In the genomic region with DNA sequence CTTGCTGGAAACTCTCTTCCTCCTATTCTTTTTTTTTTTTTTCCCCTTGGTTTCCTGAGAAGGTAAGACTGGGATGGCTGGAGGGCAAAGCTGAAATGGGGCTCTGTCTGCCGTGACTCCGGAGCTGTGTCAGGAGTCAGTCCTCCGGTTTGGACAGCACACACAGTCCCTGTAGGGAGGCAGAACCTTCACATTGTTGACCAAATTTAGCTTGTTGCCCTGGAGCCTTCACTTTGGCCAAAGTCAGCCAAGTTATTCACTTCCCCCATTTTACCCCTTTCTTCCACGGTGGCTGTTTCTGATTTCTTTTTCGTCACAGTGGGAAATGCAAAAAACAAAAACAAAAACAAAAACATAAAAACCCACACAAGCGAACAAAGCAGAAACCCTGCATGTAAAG, we compare ENCODE assay signal across 10 mouse cellular contexts. TPM values are rescaled to one million over a fixed set of nuclear protein-coding genes. Genes with fewer than 3 reads are reported as not detected.
DNase-seq lines count a peak whose midpoint lies in the region; ATAC-seq and TF ChIP-seq lines count a peak whose summit lies in the region.
"Had no signal": no experiment of that assay in that cellular context is flagged by ENCODE, and none has a peak within 500 bp of the region (broad histone marks: within the 10 kb centered on the region; RNA-seq: fewer than 3 reads in every experiment).

No protein-coding gene starts in this region.

- no peak overlapping the region for H3K27ac ChIP-seq in heart, embryonic 14.5 days (replicated peaks in 1 of 2; ENCODE audit: control insufficient read depth in 1 of 2, insufficient read depth in 1 of 2, low read depth in 2 of 2, low read length in 2 of 2)
- H3K27ac ChIP-seq in embryonic facial prominence, embryonic 15.5 days (replicated peaks) = peak overlapping the region; percentile 60
- peak overlapping the region; percentile 46 for H3K27ac ChIP-seq in hindbrain, postnatal 0 days
- H3K27ac ChIP-seq: liver, embryonic 12.5 days had no signal

- no peak for DNase-seq in heart, postnatal 4 days
- DNase-seq in hindbrain, postnatal 0 days (ENCODE audit: low spot score) = peak; percentile 53
- no peak for DNase-seq in adrenal gland, postnatal 14 days
- DNase-seq in T-cell, adult 2 months (ENCODE audit: low spot score) = no peak
- DNase-seq in urinary bladder, postnatal 10 days (ENCODE audit: low spot score) = no peak
- DNase-seq: kidney, adult 18-20 months had no signal

- no peak overlapping the region for H3K9ac ChIP-seq in heart, embryonic 14.5 days (ENCODE audit: low read length)
- H3K9ac ChIP-seq in embryonic facial prominence, embryonic 15.5 days = no peak overlapping the region
- no peak overlapping the region for H3K9ac ChIP-seq in hindbrain, postnatal 0 days (replicated peaks; ENCODE audit: low read length)
- H3K9ac ChIP-seq: liver, embryonic 12.5 days had no signal

- no peaks in the 10 kb centered on the region for H3K36me3 ChIP-seq in heart, embryonic 14.5 days (ENCODE audit: control insufficient read depth, insufficient read depth, low read length)
- H3K36me3 ChIP-seq in E14TG2a.4 (ENCODE audit: insufficient read depth, low read length) = no peaks in the 10 kb centered on the region
- no peaks in the 10 kb centered on the region for H3K36me3 ChIP-seq in embryonic facial prominence, embryonic 15.5 days
- no peaks in the 10 kb centered on the region for H3K36me3 ChIP-seq in hindbrain, postnatal 0 days (ENCODE audit: insufficient read depth, low read length)
- H3K36me3 ChIP-seq: liver, embryonic 12.5 days had no signal

- peaks cover 30 to 39% of the 10 kb centered on the region in 2 experiments for H3K4me1 ChIP-seq in heart, embryonic 14.5 days (ENCODE audit: control insufficient read depth in 2 of 2, insufficient read depth in 2 of 2, low read length in 2 of 2)
- peaks cover 51% of the 10 kb centered on the region for H3K4me1 ChIP-seq in E14TG2a.4 (replicated peaks; ENCODE audit: low read depth, low read length)
- peaks cover 31% of the 10 kb centered on the region for H3K4me1 ChIP-seq in embryonic facial prominence, embryonic 15.5 days
- H3K4me1 ChIP-seq in hindbrain, postnatal 0 days (ENCODE audit: insufficient read depth, low read length) = peaks cover 9% of the 10 kb centered on the region

- H3K4me3 ChIP-seq in heart, embryonic 14.5 days (ENCODE audit: control insufficient read depth in 1 of 2, insufficient read depth in 1 of 2, low read depth in 1 of 2, low read length in 2 of 2) = no peak overlapping the region
- 0 out of 2 replicates have a peak overlapping the region, but pooled peaks have one; percentile 52 for H3K4me3 ChIP-seq in E14TG2a.4 (replicated peaks; ENCODE audit: low read length)
- no peak overlapping the region for H3K4me3 ChIP-seq in embryonic facial prominence, embryonic 15.5 days (replicated peaks)
- H3K4me3 ChIP-seq in hindbrain, postnatal 0 days (ENCODE audit: low read length) = no peak overlapping the region
- H3K4me3 ChIP-seq: liver, embryonic 12.5 days had no signal

- H3K9me3 ChIP-seq in heart, embryonic 14.5 days (ENCODE audit: control insufficient read depth, low read length) = no peaks in the 10 kb centered on the region
- H3K9me3 ChIP-seq in E14TG2a.4 (ENCODE audit: low read length) = no peaks in the 10 kb centered on the region
- no peaks in the 10 kb centered on the region for H3K9me3 ChIP-seq in embryonic facial prominence, embryonic 15.5 days (replicated peaks)
- H3K9me3 ChIP-seq in hindbrain, postnatal 0 days (ENCODE audit: low read length) = no peaks in the 10 kb centered on the region
- H3K9me3 ChIP-seq: liver, embryonic 12.5 days had no signal

- H3K4me2 ChIP-seq in heart, embryonic 14.5 days (ENCODE audit: low read length) = peak overlapping the region; percentile 63; the same call in 1 of the 2 replicates
- H3K4me2 ChIP-seq in embryonic facial prominence, embryonic 15.5 days (replicated peaks) = no peak overlapping the region
- H3K4me2 ChIP-seq in hindbrain, postnatal 0 days (ENCODE audit: low read depth, low read length) = no peak overlapping the region
- H3K4me2 ChIP-seq: liver, embryonic 12.5 days had no signal

- 66% methylated on average over 6 of the region's 6 CpGs for WGBS in heart, embryonic 14.5 days
- WGBS in embryonic facial prominence, embryonic 15.5 days = 34% methylated on average over 6 of the region's 6 CpGs
- 22% methylated on average over 6 of the region's 6 CpGs for WGBS in hindbrain, postnatal 0 days

- H3K27me3 ChIP-seq in heart, embryonic 14.5 days (ENCODE audit: control insufficient read depth, insufficient read depth, low read length) = no peaks in the 10 kb centered on the region
- peaks cover 6% of the 10 kb centered on the region; the same call in 1 of the 2 replicates for H3K27me3 ChIP-seq in E14TG2a.4 (ENCODE audit: insufficient read depth, low read length)
- H3K27me3 ChIP-seq in embryonic facial prominence, embryonic 15.5 days = no peaks in the 10 kb centered on the region
- no peaks in the 10 kb centered on the region for H3K27me3 ChIP-seq in hindbrain, postnatal 0 days (ENCODE audit: insufficient read depth, low read length)

- no peak for TF ChIP-seq CTCF in E14TG2a.4 (conservative IDR thresholded peaks at IDR 0.05; ENCODE audit: low read length)
- TF ChIP-seq CTCF in hindbrain, postnatal 0 days (IDR thresholded peaks at IDR 0.05; ENCODE audit: low read depth) = no peak

- no peak for ATAC-seq in heart, embryonic 14.5 days (ENCODE audit: insufficient number of reproducible peaks, insufficient read depth, low FRiP score, low read depth)
- no peak for ATAC-seq in embryonic facial prominence, embryonic 15.5 days (ENCODE audit: insufficient number of reproducible peaks, low FRiP score, low TSS enrichment, low read depth)
- ATAC-seq in hindbrain, postnatal 0 days = 0 out of 2 replicates have a peak, but pooled peaks have one; percentile 46
- ATAC-seq: liver, embryonic 12.5 days had no signal

RNA-seq across cellular contexts. Expression of a gene that starts 18.0 kb away (rescaled TPM):
- 5.5 and 5.6 TPM in 2 replicates for polyA plus RNA-seq in heart, embryonic 14.5 days (2014; fragmentation: Nextera tagmentation; extraction: Ambion mirVana)
- 10 to 100 TPM; 62.2 to 67.2 TPM for total RNA-seq in heart, postnatal 4 days (2021)
- polyA plus RNA-seq in embryonic facial prominence, embryonic 15.5 days (2015; fragmentation: Nextera tagmentation; extraction: Ambion mirVana) = 12.3 and 13.5 TPM in 2 replicates
- 16.9 and 19.0 TPM in 2 replicates for total RNA-seq in hindbrain, postnatal 0 days (2014; rRNA removed)
- 4.1 and 4.8 TPM in 2 replicates for polyA plus RNA-seq in hindbrain, postnatal 0 days (2015; fragmentation: Nextera tagmentation; extraction: Ambion mirVana)
- total RNA-seq in adrenal gland, postnatal 14 days (2021) = 63.9 and 71.4 TPM in 2 replicates

RNA-seq across cellular contexts. Expression of a gene that starts 49.0 kb away (rescaled TPM):
- polyA plus RNA-seq in heart, embryonic 14.5 days (2014; fragmentation: Nextera tagmentation; extraction: Ambion mirVana) = 14.7 and 15.6 TPM in 2 replicates
- total RNA-seq in heart, postnatal 4 days (2021) = 10 to 100 TPM; 12.5 to 12.7 TPM
- 22.3 and 24.6 TPM in 2 replicates for polyA plus RNA-seq in embryonic facial prominence, embryonic 15.5 days (2015; fragmentation: Nextera tagmentation; extraction: Ambion mirVana)
- total RNA-seq in hindbrain, postnatal 0 days (2014; rRNA removed) = 26.6 and 33.5 TPM in 2 replicates
- 23.2 and 23.7 TPM in 2 replicates for polyA plus RNA-seq in hindbrain, postnatal 0 days (2015; fragmentation: Nextera tagmentation; extraction: Ambion mirVana)
- 26.6 and 30.4 TPM in 2 replicates for total RNA-seq in adrenal gland, postnatal 14 days (2021)

Comparison
In these comparisons a context has a peak if more than half of its experiments do, and no peak if none do; other contexts are left out.
1. H3K27ac ChIP-seq: peak in embryonic facial prominence, embryonic 15.5 days (single experiment) and hindbrain, postnatal 0 days (single experiment); none in heart, embryonic 14.5 days (0 of 2).